Mouse (Mus musculus) spleen, postnatal 4 days (tissue): ENCODE results near the gene Ndufs5.

Experiments used
- DNase-seq, 2 experiments: peaks; one replicate each; pipeline ENCODE4 v3.0.0; 2022; ENCODE audit warnings: low spot score in 2 of 2

The Ndufs5 gene

GRCm38 (mm10) chr4:123717574-123718433 lies at the start of gene Ndufs5:
Gene Ndufs5, minus strand, starts transcription at chr4:123718202.
- DNase-seq: peak; percentile 97 to 99

- no peak for DNase-seq
Measured at GRCm38 (mm10) chr4:123765071-123765470, 47.1 kb upstream of the Ndufs5 start.

- no peak for DNase-seq
Measured at GRCm38 (mm10) chr4:123758306-123758705, 40.3 kb upstream of the Ndufs5 start.

- no peak for DNase-seq
Measured at GRCm38 (mm10) chr4:123750707-123751312, 32.8 kb upstream of the Ndufs5 start.

- peak; percentile 98 to 99 for DNase-seq
Measured at GRCm38 (mm10) chr4:123750152-123750651, 32.2 kb upstream of the Ndufs5 start, which contains the start of gene Akirin1. Gene Akirin1, minus strand, starts transcription at chr4:123750345.

GRCm38 (mm10) chr4:123749484-123750130 lies 31.6 kb upstream of the Ndufs5 start:
- DNase-seq: peak in 1 of 2 experiments; percentile 84

- peak in 1 of 2 experiments; percentile 55 for DNase-seq
Measured at GRCm38 (mm10) chr4:123748726-123749415, 30.9 kb upstream of the Ndufs5 start.

- DNase-seq: no peak
Measured at GRCm38 (mm10) chr4:123745221-123745775, 27.3 kb upstream of the Ndufs5 start.

- DNase-seq: no peak
Measured at GRCm38 (mm10) chr4:123742891-123743290, 24.9 kb upstream of the Ndufs5 start.

GRCm38 (mm10) chr4:123738708-123739107 lies 20.7 kb upstream of the Ndufs5 start:
- DNase-seq: no peak

GRCm38 (mm10) chr4:123733532-123733931 lies 15.5 kb upstream of the Ndufs5 start:
- no peak for DNase-seq

- DNase-seq: no peak
Measured at GRCm38 (mm10) chr4:123732921-123733320, 14.9 kb upstream of the Ndufs5 start.

- no peak for DNase-seq
Measured at GRCm38 (mm10) chr4:123732163-123732910, 14.3 kb upstream of the Ndufs5 start.

GRCm38 (mm10) chr4:123721761-123722160 lies 3.8 kb upstream of the Ndufs5 start:
- DNase-seq: no peak

- DNase-seq: no peak
Measured at GRCm38 (mm10) chr4:123718434-123718780, 405 bp upstream of the Ndufs5 start.

- no peak for DNase-seq
Measured at GRCm38 (mm10) chr4:123712431-123712830, 5.6 kb downstream of the Ndufs5 start.

GRCm38 (mm10) chr4:123707340-123707739 lies 10.7 kb downstream of the Ndufs5 start:
- DNase-seq: no peak

GRCm38 (mm10) chr4:123705340-123705739 lies 12.7 kb downstream of the Ndufs5 start:
- no peak for DNase-seq

GRCm38 (mm10) chr4:123693384-123693783 lies 24.6 kb downstream of the Ndufs5 start:
- DNase-seq: no peak

- no peak for DNase-seq
Measured at GRCm38 (mm10) chr4:123692071-123692470, 25.9 kb downstream of the Ndufs5 start.

- no peak for DNase-seq
Measured at GRCm38 (mm10) chr4:123690311-123690710, 27.7 kb downstream of the Ndufs5 start.
